Mouse (Mus musculus): ENCODE data around the gene Sytl2. TPM values are rescaled to one million over a fixed set of nuclear protein-coding genes. Genes with fewer than 3 reads are reported as not detected.

The Sytl2 gene
- total RNA-seq, 2 experiments from 2014 or later: 8.6 to 9.0 TPM

- DNase-seq: peak; percentile 76 to 78
- intact Hi-C loops (cut with DNase I): no loop called here
These were observed 141.3 kb downstream of the Sytl2 start for GRCm38 (mm10) chr7:90443101-90444091.

- intact Hi-C loops (cut with DNase I): no loop called here
- DNase-seq: peak; percentile 20 to 25
These were observed 142.2 kb downstream of the Sytl2 start for GRCm38 (mm10) chr7:90444206-90444605.

- no peak for DNase-seq
- intact Hi-C loops (cut with DNase I): no loop called here
These were observed 154.2 kb downstream of the Sytl2 start for GRCm38 (mm10) chr7:90456149-90456844.

- peak; percentile 91 to 92 for DNase-seq
- intact Hi-C loops (cut with DNase I): no loop called here
These were observed 154.9 kb downstream of the Sytl2 start, which contains the start of gene Tmem126a for GRCm38 (mm10) chr7:90456845-90457468. TSS of gene Tmem126a (minus strand) at chr7:90457229.

GRCm38 (mm10) chr7:90457517-90457916, 155.5 kb downstream of the Sytl2 start:
- no peak for DNase-seq
- intact Hi-C loops (cut with DNase I): no loop called here

Other genes with a start within 250 kb of the Sytl2 start
- gene Picalm, start 172.0 kb upstream of the Sytl2 start, total RNA-seq (2021): 100 to 1,000 TPM; 218 to 284 TPM
- not detected for gene Ccdc83, start 36.5 kb upstream of the Sytl2 start, total RNA-seq (2021)
- gene Ccdc89, start 124.3 kb downstream of the Sytl2 start, total RNA-seq (2021): under 1 TPM; 0.17 to 0.27 TPM
- 10 to 100 TPM; 30.2 to 32.2 TPM for gene Crebzf, start 140.5 kb downstream of the Sytl2 start, total RNA-seq (2021)
- gene Tmem126a, start 155.0 kb downstream of the Sytl2 start, total RNA-seq (2021): 10 to 100 TPM; 94.9 to 96.0 TPM
- 10 to 100 TPM; 17.0 to 19.6 TPM for gene Tmem126b, start 173.7 kb downstream of the Sytl2 start, total RNA-seq (2021)
- 1 to 10 TPM; 1.9 to 3.4 TPM for gene Dlg2, start 174.4 kb downstream of the Sytl2 start, total RNA-seq (2021)